Mouse (Mus musculus) stomach, embryonic 15.5 days (tissue): ENCODE results near the gene Cbx1. TPM values are rescaled to one million over a fixed set of nuclear protein-coding genes. Genes with fewer than 3 reads are reported as not detected.
A peak's percentile ranks its signal among the peaks of the same experiment; 100 is the strongest.
"Not testable (repeated sequence)": the region's sequence is repeated elsewhere in the genome, so short reads cannot be mapped to it uniquely, and the experiment has no call there.

ENCODE experiments used
- ATAC-seq: fragments of 200-750 bp; cut with Nextera tagmentation; 2 replicates; pipeline ENCODE4 v1.8.0; 2017; ENCODE audit warnings: low read depth, moderate number of reproducible peaks, moderate TSS enrichment; ENCODE audit not compliant: insufficient read depth, low FRiP score
- H3K27ac ChIP-seq: fragments of 300-500 bp; sonication (generic); 2 replicates; pipeline ENCODE4 v1.5.1; 2015; ENCODE audit warnings: mild to moderate bottlenecking, inconsistent platforms
- H3K27me3 ChIP-seq: fragments of 300-500 bp; sonication (generic); replicated peaks from 2 replicates; pipeline ENCODE4 v1.6.1; 2015; ENCODE audit warnings: inconsistent platforms
- H3K36me3 ChIP-seq: fragments of 300-500 bp; sonication (generic); 2 replicates; pipeline ENCODE4 v1.6.1; 2015; ENCODE audit warnings: inconsistent platforms
- H3K4me1 ChIP-seq: fragments of 300-500 bp; sonication (generic); 2 replicates; pipeline ENCODE4 v1.6.1; 2015; ENCODE audit warnings: inconsistent platforms
- H3K4me2 ChIP-seq: fragments of 300-500 bp; sonication (generic); 2 replicates; pipeline ENCODE4 v1.6.1; 2015; ENCODE audit warnings: mild to moderate bottlenecking, inconsistent platforms
- H3K4me3 ChIP-seq: fragments of 300-500 bp; sonication (generic); replicated peaks from 2 replicates; pipeline ENCODE4 v1.5.1; 2015; ENCODE audit warnings: inconsistent platforms
- H3K9ac ChIP-seq: fragments of 300-500 bp; sonication (generic); 2 replicates; pipeline ENCODE4 v1.6.1; 2015; ENCODE audit warnings: inconsistent platforms
- H3K9me3 ChIP-seq: fragments of 300-500 bp; sonication (generic); 2 replicates; pipeline ENCODE4 v1.6.1; 2016; ENCODE audit warnings: inconsistent platforms
- WGBS: fragments of 180-500 bp; shearing (Covaris S2); methylation state at CpG from one replicate; pipeline ENCODE4 v1.1.7; 2015; 5-methylcytosine and 5-hydroxymethylcytosine counted together
- polyA plus RNA-seq: library from polyadenylated mRNA; unstranded; fragments of >200 nt; fragmentation: Nextera tagmentation; extraction: Ambion mirVana; gene quantifications from 2 replicates; pipeline ENCODE4 v1.2.1, GENCODE M21; 2015

Gene Cbx1
- polyA plus RNA-seq, 1 experiment from 2014 or later = 99.2 TPM

GRCm38 (mm10) chr11:96776068-96776467 is 12.9 kb upstream of the Cbx1 start:
- H3K4me3 ChIP-seq = no peak overlapping the region; the same call in 1 of the 2 replicates
- WGBS = 45% methylated on average over 3 of the region's 3 CpGs
- no peak overlapping the region for H3K9ac ChIP-seq
- H3K4me2 ChIP-seq = peak overlapping the region; percentile 85
- 0 out of 2 replicates have a peak, but pooled peaks cover 10% of the 10 kb centered on the region for H3K36me3 ChIP-seq
- no peak overlapping the region for H3K27ac ChIP-seq
- H3K9me3 ChIP-seq = no peaks in the 10 kb centered on the region
- ATAC-seq = no peak
- no peaks in the 10 kb centered on the region for H3K27me3 ChIP-seq
- peaks cover 9% of the 10 kb centered on the region for H3K4me1 ChIP-seq

DNA sequence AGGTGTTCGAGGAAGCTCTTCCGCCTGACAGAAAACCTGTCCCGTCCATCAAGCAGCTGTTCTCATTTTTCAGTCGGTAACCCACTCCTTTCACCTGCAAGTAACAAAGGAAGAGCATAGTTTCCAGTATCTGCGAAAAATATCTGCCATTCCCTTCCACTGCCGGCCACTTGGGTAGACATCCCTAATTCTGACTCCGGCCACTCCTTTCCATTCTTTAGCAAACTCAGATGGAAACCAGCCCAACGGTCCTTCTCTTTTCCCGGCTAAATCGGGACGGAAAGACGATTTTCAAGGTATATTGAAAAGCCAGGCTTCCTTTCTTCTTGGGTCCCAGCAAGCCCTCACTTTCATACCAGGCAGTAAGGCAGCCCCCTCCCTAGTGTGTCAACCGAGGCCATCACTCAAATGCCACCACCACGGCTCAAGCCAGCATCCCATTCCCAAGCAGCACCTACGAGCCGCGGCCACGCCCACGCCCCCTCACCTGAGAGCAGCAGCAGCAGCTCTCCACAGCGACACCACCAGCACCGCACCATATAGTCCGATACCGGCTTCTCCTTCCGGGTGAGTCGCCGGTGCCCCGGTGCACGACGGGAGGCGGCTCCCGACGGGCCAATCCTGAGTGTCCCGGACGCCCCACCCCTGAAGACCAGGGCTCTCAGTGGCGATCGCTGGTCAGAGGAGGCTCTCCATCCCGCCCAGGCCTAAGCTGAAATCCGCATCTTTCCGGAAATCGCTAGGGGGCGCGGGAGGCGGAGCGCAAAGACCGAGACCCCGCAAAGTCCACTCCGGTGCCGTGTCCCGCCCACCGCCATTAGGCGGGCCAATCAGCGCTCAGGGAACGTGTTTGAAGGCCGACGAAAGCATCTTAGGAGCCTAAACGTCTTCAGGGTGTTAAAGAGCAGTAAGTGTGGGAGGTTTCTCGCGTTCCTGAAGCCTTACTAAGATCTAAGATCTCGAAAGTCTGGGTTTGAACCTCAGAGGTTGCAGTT is 11.7 kb upstream of the Cbx1 start, which contains the start of gene Snx11:
Snx11 (minus strand) TSS at position 592 of the 995 bp plus-strand sequence.
- WGBS = 2% methylated on average over 59 of the region's 59 CpGs
- Histone ChIP-seq H3K27me3 (no peaks in the 10 kb centered on the region), H3K36me3 (no peaks in the 10 kb centered on the region), H3K9me3 (no peaks in the 10 kb centered on the region), H3K4me1 (peaks cover 9% of the 10 kb centered on the region), H3K4me3 (peak within 1 kb of the TSS; percentile 79), H3K9ac (peak within 1 kb of the TSS; percentile 53), H3K4me2 (peak within 1 kb of the TSS; percentile 85), H3K27ac (peak within 1 kb of the TSS; percentile 70)
- ATAC-seq = peak; percentile 99

DNA sequence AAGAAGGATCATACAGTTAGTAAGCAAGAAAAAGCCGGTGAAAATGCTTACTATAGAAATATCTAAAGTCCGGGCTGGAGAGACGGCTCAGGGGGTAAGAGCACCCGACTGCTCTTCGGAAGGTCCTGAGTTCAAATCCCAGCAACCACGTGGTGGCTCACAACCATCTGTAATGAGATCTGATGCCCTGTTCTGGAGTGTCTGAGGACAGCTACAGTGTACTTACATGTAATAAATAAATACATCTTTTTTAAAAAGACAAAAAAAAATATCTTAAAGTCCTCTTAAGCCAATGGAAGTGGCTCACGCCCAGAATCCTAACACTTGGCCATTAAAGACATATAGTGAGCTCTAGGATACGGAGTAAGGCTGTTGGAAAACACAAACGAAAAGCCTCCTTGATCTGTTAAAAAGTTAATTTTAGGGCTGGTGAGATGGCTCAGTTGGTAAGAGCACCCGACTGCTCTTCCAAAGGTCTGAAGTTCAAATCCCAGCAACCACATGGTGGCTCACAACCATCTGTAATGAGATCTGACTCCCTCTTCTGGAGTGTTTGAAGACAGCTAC is 10.8 kb upstream of the Cbx1 start:
- Histone ChIP-seq H3K4me2 (peak overlapping the region; percentile 85), H3K4me3 (peak overlapping the region; percentile 79), H3K27ac (peak overlapping the region; percentile 70; the same call in 1 of the 2 replicates)
- 63% methylated on average over 10 of the region's 10 CpGs for WGBS
- not testable (repeated sequence) for H3K9me3 ChIP-seq, H3K27me3 ChIP-seq, ATAC-seq, H3K4me1 ChIP-seq, H3K9ac ChIP-seq, H3K36me3 ChIP-seq

DNA sequence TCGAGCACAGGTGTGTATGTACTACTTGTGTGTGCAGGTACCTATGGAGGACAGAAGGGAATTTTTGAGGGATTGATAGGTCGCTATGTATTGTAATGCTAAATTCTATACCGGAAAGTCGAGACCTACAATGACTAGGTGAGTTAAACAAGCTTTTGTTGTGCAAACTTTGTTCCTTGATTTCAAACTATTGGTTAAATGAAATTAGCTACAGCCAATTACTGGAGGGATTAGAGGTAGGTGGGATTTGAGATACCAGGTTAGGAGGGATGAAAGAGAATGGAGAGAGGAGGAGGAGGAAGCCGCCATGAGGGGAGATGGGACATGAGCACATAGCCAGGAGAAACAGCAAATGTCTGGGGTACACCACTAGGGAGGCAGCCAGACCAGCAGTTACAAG is 8.6 kb upstream of the Cbx1 start:
- Histone ChIP-seq H3K9me3 (no peaks in the 10 kb centered on the region), H3K4me2 (no peak overlapping the region), H3K4me1 (peaks cover 9% of the 10 kb centered on the region), H3K9ac (no peak overlapping the region), H3K4me3 (no peak overlapping the region), H3K36me3 (no peaks in the 10 kb centered on the region), H3K27ac (no peak overlapping the region), H3K27me3 (no peaks in the 10 kb centered on the region)
- WGBS = 75% methylated on average over 5 of the region's 5 CpGs
- no peak for ATAC-seq

- H3K9ac ChIP-seq = no peak overlapping the region
- H3K4me3 ChIP-seq = no peak overlapping the region
- H3K36me3 ChIP-seq = no peaks in the 10 kb centered on the region
- ATAC-seq = no peak
- H3K27ac ChIP-seq = no peak overlapping the region
- no peaks in the 10 kb centered on the region for H3K9me3 ChIP-seq
- H3K4me2 ChIP-seq = no peak overlapping the region
- 68% methylated on average over 2 of the region's 2 CpGs for WGBS
- H3K4me1 ChIP-seq = peaks cover 6% of the 10 kb centered on the region
- no peaks in the 10 kb centered on the region for H3K27me3 ChIP-seq
Measured at GRCm38 (mm10) chr11:96781425-96781824, 7.5 kb upstream of the Cbx1 start.

DNA sequence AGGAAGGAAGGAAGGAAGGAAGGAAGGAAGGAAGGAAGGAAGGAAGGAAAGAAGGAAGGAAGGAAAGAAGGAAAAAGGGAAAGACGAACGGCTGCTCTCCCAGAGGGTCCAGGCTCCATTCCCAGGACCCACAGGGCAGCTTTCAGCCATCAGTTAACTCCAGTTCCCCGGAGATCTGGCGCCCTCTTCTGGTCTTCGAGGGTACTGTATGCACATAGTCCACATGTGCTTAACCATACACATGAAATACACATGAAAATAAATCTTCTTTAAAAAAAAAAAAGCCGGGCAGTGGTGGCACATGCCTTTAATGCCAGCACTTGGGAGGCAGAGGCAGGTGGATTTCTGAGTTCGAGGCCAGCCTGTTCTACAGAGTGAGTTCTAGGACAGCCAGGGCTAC is 4.1 kb upstream of the Cbx1 start:
- 18% methylated on average over 7 of the region's 7 CpGs for WGBS
- not testable (repeated sequence) for H3K9ac ChIP-seq, H3K27ac ChIP-seq, H3K27me3 ChIP-seq, H3K4me2 ChIP-seq, H3K9me3 ChIP-seq, H3K4me1 ChIP-seq, H3K36me3 ChIP-seq, ATAC-seq, H3K4me3 ChIP-seq

DNA sequence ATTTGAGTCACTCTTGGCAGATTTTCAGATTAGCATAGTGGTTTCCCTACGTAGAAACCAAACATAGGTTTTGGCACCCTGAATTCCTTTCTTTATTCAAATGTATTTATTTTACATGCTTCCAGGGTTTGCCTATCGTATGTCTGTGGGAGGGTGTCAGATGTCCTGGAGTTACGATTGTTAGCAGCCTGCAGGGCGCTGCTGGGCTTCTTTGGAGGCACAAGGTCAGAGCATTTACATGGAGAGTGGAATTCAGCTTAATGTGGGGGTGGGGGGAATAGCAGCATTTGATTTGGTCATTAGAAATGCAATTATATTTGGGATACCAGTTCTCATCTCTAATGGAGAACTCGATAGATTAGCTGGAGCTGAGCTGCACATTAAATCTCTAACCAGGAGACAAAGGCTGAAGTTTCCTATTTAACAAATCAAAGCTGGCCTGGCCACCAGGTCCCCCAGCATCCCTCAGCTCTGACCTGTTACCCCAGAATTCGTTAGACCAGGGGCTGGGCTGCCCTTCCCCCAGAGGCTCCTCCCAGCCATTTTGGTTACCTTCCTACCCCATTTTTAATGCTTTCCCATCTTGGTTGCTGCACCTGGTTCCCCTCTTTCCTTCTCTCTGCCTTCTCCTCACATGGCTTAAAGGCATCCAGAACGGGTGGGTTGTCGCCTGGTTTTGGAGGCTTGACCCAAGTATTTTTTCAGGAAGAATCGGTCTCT is 2.0 kb upstream of the Cbx1 start:
- no peaks in the 10 kb centered on the region for H3K9me3 ChIP-seq
- 37% methylated on average over 9 of the region's 9 CpGs for WGBS
- peaks cover 13% of the 10 kb centered on the region for H3K4me1 ChIP-seq
- no peak overlapping the region for H3K9ac ChIP-seq
- no peak for ATAC-seq
- no peaks in the 10 kb centered on the region for H3K27me3 ChIP-seq
- H3K27ac ChIP-seq = no peak overlapping the region
- no peak overlapping the region for H3K4me2 ChIP-seq
- no peaks in the 10 kb centered on the region for H3K36me3 ChIP-seq
- no peak overlapping the region for H3K4me3 ChIP-seq

- H3K4me1 ChIP-seq = peaks cover 13% of the 10 kb centered on the region
- peak overlapping the region; percentile 70 for H3K4me2 ChIP-seq
- H3K27ac ChIP-seq = peak overlapping the region; percentile 98; the same call in 1 of the 2 replicates
- no peaks in the 10 kb centered on the region for H3K27me3 ChIP-seq
- no peaks in the 10 kb centered on the region for H3K9me3 ChIP-seq
- H3K4me3 ChIP-seq = peak overlapping the region; percentile 96
- H3K9ac ChIP-seq = peak overlapping the region; percentile 87
- ATAC-seq = no peak
- 10% methylated on average over 5 of the region's 5 CpGs for WGBS
- no peaks in the 10 kb centered on the region for H3K36me3 ChIP-seq
Measured at GRCm38 (mm10) chr11:96789990-96790389, 1.1 kb downstream of the Cbx1 start.

DNA sequence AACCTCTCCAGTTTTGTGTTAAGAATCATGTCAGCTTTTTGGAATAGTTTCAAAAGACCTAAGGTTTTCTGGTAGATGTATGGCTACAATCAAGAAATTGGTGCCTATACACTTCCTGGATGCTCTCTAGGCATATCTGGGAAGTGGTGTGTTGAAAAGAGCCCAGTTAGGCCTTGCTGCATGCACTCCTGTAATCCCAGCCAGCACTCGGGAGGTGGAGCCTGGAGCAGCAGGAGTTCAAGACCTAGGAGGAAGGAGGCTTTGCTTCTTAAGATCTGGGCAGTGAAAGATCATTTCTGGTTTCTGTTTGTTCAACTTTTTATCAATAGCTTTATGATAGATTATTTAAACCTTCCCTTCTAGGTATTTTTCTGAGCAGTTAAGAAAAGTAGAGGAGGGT is 1.8 kb downstream of the Cbx1 start:
- Histone ChIP-seq H3K36me3 (0 out of 2 replicates have a peak, but pooled peaks cover 2% of the 10 kb centered on the region), H3K27ac (no peak overlapping the region), H3K9me3 (no peaks in the 10 kb centered on the region), H3K4me1 (peaks cover 13% of the 10 kb centered on the region), H3K9ac (no peak overlapping the region), H3K27me3 (no peaks in the 10 kb centered on the region), H3K4me2 (peak overlapping the region; percentile 70; the same call in 1 of the 2 replicates), H3K4me3 (peak overlapping the region; percentile 96; the same call in 1 of the 2 replicates)
- 0% methylated on average over 1 of the region's 1 CpGs for WGBS
- ATAC-seq = no peak

DNA sequence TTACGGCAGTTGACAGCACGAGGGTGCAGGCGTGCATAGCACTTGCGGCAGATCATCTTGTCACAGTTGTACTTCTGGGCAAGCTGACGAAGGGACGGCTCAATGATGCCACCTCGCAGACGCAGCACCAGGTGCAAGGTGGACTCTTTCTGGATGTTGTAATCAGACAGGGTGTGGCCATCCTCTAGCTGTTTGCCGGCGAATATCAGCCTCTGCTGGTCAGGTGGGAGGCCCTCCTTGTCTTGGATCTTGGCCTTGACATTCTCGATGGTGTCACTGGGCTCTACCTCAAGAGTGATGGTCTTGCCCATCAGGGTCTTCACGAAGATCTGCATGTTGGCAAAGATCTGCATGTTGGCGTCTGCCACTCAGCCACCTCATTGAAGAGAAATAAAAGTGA is 6.6 kb downstream of the Cbx1 start:
- Histone ChIP-seq H3K9ac (no peak overlapping the region), H3K4me3 (no peak overlapping the region), H3K27me3 (no peaks in the 10 kb centered on the region), H3K9me3 (no peaks in the 10 kb centered on the region), H3K4me1 (0 out of 2 replicates have a peak, but pooled peaks cover 8% of the 10 kb centered on the region), H3K27ac (no peak overlapping the region), H3K36me3 (peaks cover 17% of the 10 kb centered on the region; the same call in 1 of the 2 replicates), H3K4me2 (no peak overlapping the region)
- 89% methylated on average over 13 of the region's 13 CpGs for WGBS
- ATAC-seq = no peak

DNA sequence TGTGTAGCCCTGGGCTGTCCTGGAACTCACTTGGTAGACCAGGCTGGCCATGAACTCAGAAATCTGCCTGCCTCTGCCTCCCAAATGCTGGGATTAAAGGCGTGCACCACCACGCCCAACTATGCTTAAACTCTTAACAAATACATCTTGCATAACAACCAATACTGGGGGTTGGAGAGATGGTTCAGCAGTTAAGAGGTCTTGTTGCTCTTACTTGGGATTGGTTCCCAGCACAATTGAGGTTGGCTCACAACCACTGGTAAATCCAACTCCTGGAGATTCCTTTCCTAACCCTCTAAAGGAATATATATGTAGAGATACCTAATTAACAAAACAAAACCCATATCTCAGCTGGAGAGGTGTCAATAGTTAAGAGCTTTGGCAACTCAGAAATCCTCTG is 7.2 kb downstream of the Cbx1 start:
- Histone ChIP-seq H3K4me2 (no peak overlapping the region), H3K4me3 (no peak overlapping the region), H3K27ac (no peak overlapping the region), H3K4me1 (0 out of 2 replicates have a peak, but pooled peaks cover 3% of the 10 kb centered on the region), H3K9ac (no peak overlapping the region), H3K36me3 (peaks cover 17% of the 10 kb centered on the region; the same call in 1 of the 2 replicates), H3K9me3 (no peaks in the 10 kb centered on the region), H3K27me3 (no peaks in the 10 kb centered on the region)
- 98% methylated on average over 2 of the region's 2 CpGs for WGBS
- ATAC-seq = no peak
